Mouse (Mus musculus) embryonic facial prominence, embryonic 13.5 days (tissue): ENCODE measurements around the gene Chrna5. TPM values are rescaled to one million over a fixed set of nuclear protein-coding genes. Genes with fewer than 3 reads are reported as not detected.
"Not testable (repeated sequence)": the region's sequence is repeated elsewhere in the genome, so short reads cannot be mapped to it uniquely, and the experiment has no call there.

Source experiments
- ATAC-seq: fragments of 200-750 bp; cut with Nextera tagmentation; 2 replicates; pipeline ENCODE4 v1.8.0; 2017; ENCODE audit warnings: low read depth; ENCODE audit not compliant: insufficient number of reproducible peaks, insufficient read depth, low FRiP score, low TSS enrichment
- H3K27ac ChIP-seq: fragments of 300-500 bp; sonication (generic); 2 replicates; pipeline ENCODE4 v1.5.1; 2015; ENCODE audit warnings: moderate library complexity, mild to moderate bottlenecking, inconsistent platforms
- H3K27me3 ChIP-seq: fragments of 300-500 bp; sonication (generic); 2 replicates; pipeline ENCODE4 v1.6.1; 2015; ENCODE audit warnings: mild to moderate bottlenecking, inconsistent platforms
- H3K36me3 ChIP-seq: fragments of 300-500 bp; sonication (generic); 2 replicates; pipeline ENCODE4 v1.6.1; 2015; ENCODE audit warnings: mild to moderate bottlenecking, inconsistent platforms
- H3K4me1 ChIP-seq: fragments of 300-500 bp; sonication (generic); 2 replicates; pipeline ENCODE4 v1.6.1; 2015; ENCODE audit warnings: inconsistent platforms
- H3K4me2 ChIP-seq: fragments of 300-500 bp; sonication (generic); 2 replicates; pipeline ENCODE4 v1.6.1; 2015; ENCODE audit warnings: moderate library complexity, mild to moderate bottlenecking, inconsistent platforms
- H3K4me3 ChIP-seq: fragments of 300-500 bp; sonication (generic); 2 replicates; pipeline ENCODE4 v1.5.1; 2015; ENCODE audit warnings: mild to moderate bottlenecking, inconsistent platforms
- H3K9ac ChIP-seq: fragments of 300-500 bp; sonication (generic); 2 replicates; pipeline ENCODE4 v1.6.1; 2015; ENCODE audit warnings: mild to moderate bottlenecking, inconsistent platforms
- H3K9me3 ChIP-seq: fragments of 300-500 bp; sonication (generic); 2 replicates; pipeline ENCODE4 v1.6.1; 2016; ENCODE audit warnings: inconsistent platforms
- WGBS: fragments of 180-500 bp; shearing (Covaris S2); methylation state at CpG from one replicate; pipeline ENCODE4 v1.1.7; 2015; ENCODE audit warnings: mixed read lengths; 5-methylcytosine and 5-hydroxymethylcytosine counted together
- polyA plus RNA-seq: library from polyadenylated mRNA; unstranded; fragments of >200 nt; fragmentation: Nextera tagmentation; extraction: Ambion mirVana; gene quantifications from 2 replicates; pipeline ENCODE4 v1.2.1, GENCODE M21; 2015

The Chrna5 gene
- 0.48 and 1.1 TPM in 2 replicates for polyA plus RNA-seq

- WGBS, result 53% methylated on average over 8 of the region's 8 CpGs
- no peaks in the 10 kb centered on the region for H3K36me3 ChIP-seq
Observed at GRCm38 (mm10) chr9:54980674-54981073, at the start of gene Chrna5. Chrna5 (plus strand) TSS chr9:54980880.

GRCm38 (mm10) chr9:54931765-54932164 lies 48.9 kb upstream of the Chrna5 start:
- Histone ChIP-seq H3K36me3 (no peaks in the 10 kb centered on the region), H3K9ac (no peak overlapping the region), H3K9me3 (no peaks in the 10 kb centered on the region), H3K27me3 (no peaks in the 10 kb centered on the region), H3K4me2 (no peak overlapping the region), H3K4me1 (no peaks in the 10 kb centered on the region), H3K27ac (no peak overlapping the region), H3K4me3 (no peak overlapping the region)
- no peak for ATAC-seq
- 4% methylated on average over 1 of the region's 1 CpGs for WGBS

More at GRCm38 (mm10) chr9:54980674-54981073, at the start of gene Chrna5:
- H3K4me2 ChIP-seq, result peak within 1 kb of the TSS; percentile 91
- H3K9me3 ChIP-seq, result no peaks in the 10 kb centered on the region
- no peak for ATAC-seq
- peaks cover 10% of the 10 kb centered on the region for H3K4me1 ChIP-seq
- H3K27ac ChIP-seq, result no peak within 1 kb of the TSS
- peak within 1 kb of the TSS; percentile 64 for H3K9ac ChIP-seq
- H3K4me3 ChIP-seq, result peak within 1 kb of the TSS; percentile 61
- peaks cover 54% of the 10 kb centered on the region for H3K27me3 ChIP-seq

GRCm38 (mm10) chr9:54932379-54932778 lies 48.3 kb upstream of the Chrna5 start:
- Histone ChIP-seq H3K4me2 (no peak overlapping the region), H3K27ac (no peak overlapping the region), H3K9ac (no peak overlapping the region), H3K4me1 (no peaks in the 10 kb centered on the region), H3K4me3 (no peak overlapping the region), H3K27me3 (no peaks in the 10 kb centered on the region), H3K36me3 (0 out of 2 replicates have a peak, but pooled peaks cover 3% of the 10 kb centered on the region), H3K9me3 (no peaks in the 10 kb centered on the region)
- ATAC-seq, result no peak
- 75% methylated on average over 2 of the region's 2 CpGs for WGBS

- no peak overlapping the region for H3K4me3 ChIP-seq
- no peak for ATAC-seq
- peaks cover 14% of the 10 kb centered on the region for H3K36me3 ChIP-seq
- H3K27ac ChIP-seq, result no peak overlapping the region
- H3K4me1 ChIP-seq, result no peaks in the 10 kb centered on the region
- no peaks in the 10 kb centered on the region for H3K9me3 ChIP-seq
- 89% methylated on average over 4 of the region's 4 CpGs for WGBS
- no peak overlapping the region for H3K9ac ChIP-seq
- no peaks in the 10 kb centered on the region for H3K27me3 ChIP-seq
- no peak overlapping the region for H3K4me2 ChIP-seq
Observed at GRCm38 (mm10) chr9:54942071-54942470, 38.6 kb upstream of the Chrna5 start.

- Histone ChIP-seq H3K4me1 (no peaks in the 10 kb centered on the region), H3K27ac (no peak overlapping the region), H3K4me3 (no peak overlapping the region), H3K27me3 (no peaks in the 10 kb centered on the region), H3K9me3 (no peaks in the 10 kb centered on the region), H3K9ac (no peak overlapping the region), H3K4me2 (no peak overlapping the region), H3K36me3 (peaks cover 1% of the 10 kb centered on the region; the same call in 1 of the 2 replicates)
- ATAC-seq, result no peak
- WGBS, result 70% methylated on average over 2 of the region's 2 CpGs
Observed at GRCm38 (mm10) chr9:54944467-54944866, 36.2 kb upstream of the Chrna5 start.

GRCm38 (mm10) chr9:54946256-54946655 lies 34.4 kb upstream of the Chrna5 start:
- no peak overlapping the region for H3K4me2 ChIP-seq
- no peaks in the 10 kb centered on the region for H3K27me3 ChIP-seq
- H3K4me1 ChIP-seq, result no peaks in the 10 kb centered on the region; the same call in 1 of the 2 replicates
- H3K27ac ChIP-seq, result no peak overlapping the region
- no peak for ATAC-seq
- H3K36me3 ChIP-seq, result no peaks in the 10 kb centered on the region
- no peak overlapping the region for H3K9ac ChIP-seq
- no peaks in the 10 kb centered on the region for H3K9me3 ChIP-seq
- WGBS, result 56% methylated on average over 16 of the region's 16 CpGs
- H3K4me3 ChIP-seq, result no peak overlapping the region

GRCm38 (mm10) chr9:54949465-54949864 lies 31.2 kb upstream of the Chrna5 start:
- no peaks in the 10 kb centered on the region for H3K9me3 ChIP-seq
- no peak overlapping the region for H3K9ac ChIP-seq
- H3K27me3 ChIP-seq, result no peaks in the 10 kb centered on the region
- no peak for ATAC-seq
- no peak overlapping the region for H3K4me2 ChIP-seq
- peaks cover 25% of the 10 kb centered on the region for H3K36me3 ChIP-seq
- H3K4me1 ChIP-seq, result peaks cover 20% of the 10 kb centered on the region
- H3K4me3 ChIP-seq, result no peak overlapping the region
- no peak overlapping the region for H3K27ac ChIP-seq

- H3K36me3 ChIP-seq, result peaks cover 28% of the 10 kb centered on the region
- H3K4me2 ChIP-seq, result peak overlapping the region; percentile 68
- not testable (repeated sequence) for H3K27me3 ChIP-seq, H3K9me3 ChIP-seq, ATAC-seq
- H3K9ac ChIP-seq, result peak overlapping the region; percentile 90
- 51% methylated on average over 8 of the region's 8 CpGs for WGBS
- peaks cover 20% of the 10 kb centered on the region for H3K4me1 ChIP-seq
- H3K27ac ChIP-seq, result peak overlapping the region; percentile 95
- H3K4me3 ChIP-seq, result peak overlapping the region; percentile 92
Observed at GRCm38 (mm10) chr9:54950162-54950561, 30.5 kb upstream of the Chrna5 start.

- H3K9me3 ChIP-seq, result no peaks in the 10 kb centered on the region
- peak within 1 kb of the TSS; percentile 95 for H3K27ac ChIP-seq
- peak within 1 kb of the TSS; percentile 90 for H3K9ac ChIP-seq
- peaks cover 34% of the 10 kb centered on the region for H3K36me3 ChIP-seq
- peak; percentile 100 for ATAC-seq
- peak within 1 kb of the TSS; percentile 68 for H3K4me2 ChIP-seq
- H3K4me1 ChIP-seq, result peaks cover 20% of the 10 kb centered on the region
- H3K4me3 ChIP-seq, result peak within 1 kb of the TSS; percentile 92
- no peaks in the 10 kb centered on the region for H3K27me3 ChIP-seq
- under 1% methylated on average over 65 of the region's 65 CpGs for WGBS
Observed at GRCm38 (mm10) chr9:54950575-54951321, 29.9 kb upstream of the Chrna5 start, which contains the start of the genes Psma4 and AY074887. Psma4 (plus strand) TSS chr9:54950790. AY074887 (minus strand) TSS chr9:54950998.

GRCm38 (mm10) chr9:54961059-54961458 lies 19.6 kb upstream of the Chrna5 start:
- Histone ChIP-seq H3K27ac (no peak overlapping the region), H3K4me1 (no peaks in the 10 kb centered on the region), H3K4me2 (no peak overlapping the region), H3K36me3 (peaks cover 41% of the 10 kb centered on the region), H3K4me3 (no peak overlapping the region), H3K27me3 (no peaks in the 10 kb centered on the region), H3K9me3 (peaks cover 5% of the 10 kb centered on the region; the same call in 1 of the 2 replicates), H3K9ac (no peak overlapping the region)
- no peak for ATAC-seq
- WGBS, result 86% methylated on average over 4 of the region's 4 CpGs

GRCm38 (mm10) chr9:54963669-54964068 lies 17.0 kb upstream of the Chrna5 start:
- Histone ChIP-seq H3K9me3 (peaks cover 5% of the 10 kb centered on the region; the same call in 1 of the 2 replicates), H3K27me3 (no peaks in the 10 kb centered on the region), H3K36me3 (peaks cover 16% of the 10 kb centered on the region), H3K9ac (no peak overlapping the region), H3K4me3 (no peak overlapping the region), H3K4me2 (no peak overlapping the region), H3K27ac (no peak overlapping the region), H3K4me1 (no peaks in the 10 kb centered on the region)
- no peak for ATAC-seq

GRCm38 (mm10) chr9:54969972-54970637 lies 10.6 kb upstream of the Chrna5 start:
- Histone ChIP-seq H3K27ac (no peak overlapping the region), H3K4me2 (no peak overlapping the region)

More at GRCm38 (mm10) chr9:54969972-54970637, 10.6 kb upstream of the Chrna5 start:
- Histone ChIP-seq H3K9ac (no peak overlapping the region), H3K27me3 (no peaks in the 10 kb centered on the region), H3K4me3 (no peak overlapping the region), H3K9me3 (no peaks in the 10 kb centered on the region), H3K36me3 (no peaks in the 10 kb centered on the region), H3K4me1 (no peaks in the 10 kb centered on the region)
- 66% methylated on average over 8 of the region's 8 CpGs for WGBS
- no peak for ATAC-seq
